Mouse (Mus musculus) E14TG2a.4 (cell line): Measurements from ENCODE around the gene Gm10577.

Experiments
- CTCF ChIP-seq: conservative IDR thresholded peaks from 2 replicates; pipeline ENCODE4 v1.5.1; 2014; ENCODE audit warnings: low read length
- NANOG ChIP-seq: IDR thresholded peaks from 2 replicates; pipeline ENCODE4 v1.6.1; 2014; ENCODE audit warnings: borderline replicate concordance, low read length, mixed read lengths
- POU5F1 ChIP-seq: IDR thresholded peaks from 2 replicates; pipeline ENCODE4 v1.6.1; 2014; ENCODE audit warnings: low read length, borderline replicate concordance

GRCm38 (mm10) chr4:101001073-101001472 is 19.4 kb downstream of the Gm10577 start:
- TF ChIP-seq CTCF (no peak), POU5F1 (no peak), NANOG (no peak)
